Mouse (Mus musculus): ENCODE data around the gene Arhgef6. TPM values are rescaled to one million over a fixed set of nuclear protein-coding genes. Genes with fewer than 3 reads are reported as not detected.

The Arhgef6 gene
- polyA plus RNA-seq, 1 experiment from 2014 or later, result 4.8 TPM

DNA sequence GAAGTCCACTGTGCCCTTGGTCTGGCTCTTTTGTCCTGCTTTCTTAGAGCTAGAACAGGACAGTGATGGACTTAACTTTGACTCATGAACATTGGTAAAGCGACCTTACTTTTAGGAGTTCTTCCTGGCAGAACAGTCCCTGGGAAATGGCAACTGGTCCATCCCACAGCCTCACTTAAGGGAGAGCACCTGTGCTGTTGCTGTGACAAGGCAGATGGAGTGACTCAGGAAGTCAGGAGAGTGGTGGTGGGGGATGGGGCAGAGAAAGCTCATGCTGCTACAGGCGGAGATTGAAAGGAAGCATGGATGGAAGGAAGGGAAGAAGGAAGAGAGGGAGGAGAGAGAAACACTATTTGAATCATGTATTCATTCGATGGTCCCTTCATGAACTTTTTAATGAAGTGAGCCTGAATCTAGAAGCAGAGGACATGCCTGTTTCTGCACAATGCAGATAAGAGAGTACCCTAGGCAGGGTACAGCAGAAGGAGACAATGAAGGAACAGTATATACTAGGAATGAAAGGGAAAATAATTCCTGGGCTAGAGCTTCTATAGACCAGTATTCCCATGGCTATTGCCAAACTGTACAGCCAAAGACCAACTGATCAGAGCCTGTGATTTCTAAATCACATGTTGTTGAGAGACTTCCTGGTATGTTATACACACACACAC lies 10.7 kb downstream of the Arhgef6 start:
- Histone ChIP-seq H3K9ac (no peak overlapping the region), H3K9me3 (no peaks in the 10 kb centered on the region), H3K27ac (no peak overlapping the region), H3K27me3 (replicated peaks) (no peaks in the 10 kb centered on the region), H3K4me3 (replicated peaks) (no peak overlapping the region), H3K36me3 (no peaks in the 10 kb centered on the region), H3K4me1 (replicated peaks) (no peaks in the 10 kb centered on the region), H3K4me2 (replicated peaks) (no peak overlapping the region)
- 64% methylated on average over 3 of the region's 3 CpGs for WGBS
- ATAC-seq, result no peak

DNA sequence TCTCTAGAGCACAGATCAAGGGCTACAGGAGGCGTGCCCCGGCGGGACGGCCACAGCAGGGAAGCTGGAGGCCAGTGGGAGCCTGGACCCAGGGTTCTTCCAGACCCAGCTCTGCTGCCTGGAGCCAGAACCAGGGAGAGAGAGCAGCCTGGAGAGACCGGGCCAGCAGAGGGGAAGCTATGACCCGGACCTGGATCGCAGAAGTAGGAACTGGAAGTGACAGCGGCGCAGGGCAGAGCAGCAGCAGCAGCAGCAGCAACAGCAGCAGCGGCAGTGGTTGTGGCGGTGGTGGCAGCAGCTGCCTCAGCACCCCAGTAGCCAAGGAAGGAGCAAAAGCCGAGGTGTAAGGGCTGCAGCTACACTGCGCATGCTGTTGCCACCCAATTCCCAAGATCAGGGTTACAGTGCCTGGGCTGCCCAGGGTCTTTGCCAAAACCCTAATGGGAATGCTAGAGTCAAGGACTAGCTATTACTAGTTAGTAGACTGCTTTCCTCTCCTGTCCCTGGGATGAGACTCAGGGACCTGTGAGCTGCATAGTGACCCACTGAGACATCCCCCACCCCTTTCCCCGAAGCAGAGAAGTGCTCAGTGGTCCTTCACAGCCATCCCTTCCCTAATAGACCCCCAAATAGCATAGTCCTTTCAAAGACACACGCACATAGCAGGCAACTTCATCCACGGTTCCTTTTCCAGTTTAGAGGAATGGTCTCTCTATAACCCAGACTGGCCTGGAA lies 11.9 kb downstream of the Arhgef6 start:
- Histone ChIP-seq H3K4me2 (replicated peaks) (peak overlapping the region; percentile 82), H3K4me1 (replicated peaks) (no peaks in the 10 kb centered on the region), H3K9ac (no peak overlapping the region; the same call in 1 of the 2 replicates), H3K9me3 (no peaks in the 10 kb centered on the region), H3K27me3 (replicated peaks) (no peaks in the 10 kb centered on the region), H3K36me3 (no peaks in the 10 kb centered on the region), H3K4me3 (replicated peaks) (peak overlapping the region; percentile 41), H3K27ac (no peak overlapping the region)
- ATAC-seq, result peak; percentile 63; the same call in 1 of the 2 replicates
- WGBS, result 31% methylated on average over 16 of the region's 16 CpGs

DNA sequence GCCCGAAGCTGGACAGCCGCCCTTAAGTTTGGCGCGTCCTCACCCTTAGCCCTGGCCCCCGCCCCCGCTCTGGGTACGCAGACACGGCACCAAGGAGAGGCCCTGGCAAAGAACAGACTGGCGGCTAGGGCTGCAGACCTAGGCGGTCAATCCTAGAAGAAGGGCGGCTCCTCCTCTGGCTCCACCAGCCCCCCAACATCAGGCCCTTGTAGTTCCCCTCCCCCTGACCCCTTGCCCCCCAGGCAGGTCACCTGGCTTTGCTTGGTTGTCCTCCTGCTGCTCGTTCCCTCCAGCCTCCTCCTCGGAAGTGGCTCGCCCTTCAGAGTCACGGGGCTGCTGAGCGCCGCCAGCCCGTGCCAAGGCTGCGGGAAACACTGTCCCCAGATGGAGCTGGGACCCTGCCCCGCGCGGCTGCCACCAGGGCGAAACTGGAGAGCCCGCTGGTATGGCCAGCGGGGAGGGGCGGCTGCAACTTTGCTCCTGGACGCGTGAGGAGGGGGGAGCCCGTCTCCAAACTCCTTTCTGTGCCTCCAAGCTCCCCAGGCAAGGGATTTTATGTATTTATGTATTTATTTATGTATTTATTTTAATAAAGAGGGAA lies 12.6 kb downstream of the Arhgef6 start:
- WGBS, result 17% methylated on average over 28 of the region's 29 CpGs
- peak overlapping the region; percentile 41 for H3K4me3 ChIP-seq (replicated peaks)
- H3K27me3 ChIP-seq (replicated peaks), result no peaks in the 10 kb centered on the region
- peak overlapping the region; percentile 37; the same call in 1 of the 2 replicates for H3K9ac ChIP-seq
- H3K36me3 ChIP-seq, result no peaks in the 10 kb centered on the region
- no peak overlapping the region for H3K27ac ChIP-seq
- peak; percentile 79 for ATAC-seq
- peak overlapping the region; percentile 82 for H3K4me2 ChIP-seq (replicated peaks)
- no peaks in the 10 kb centered on the region for H3K9me3 ChIP-seq
- H3K4me1 ChIP-seq (replicated peaks), result no peaks in the 10 kb centered on the region

DNA sequence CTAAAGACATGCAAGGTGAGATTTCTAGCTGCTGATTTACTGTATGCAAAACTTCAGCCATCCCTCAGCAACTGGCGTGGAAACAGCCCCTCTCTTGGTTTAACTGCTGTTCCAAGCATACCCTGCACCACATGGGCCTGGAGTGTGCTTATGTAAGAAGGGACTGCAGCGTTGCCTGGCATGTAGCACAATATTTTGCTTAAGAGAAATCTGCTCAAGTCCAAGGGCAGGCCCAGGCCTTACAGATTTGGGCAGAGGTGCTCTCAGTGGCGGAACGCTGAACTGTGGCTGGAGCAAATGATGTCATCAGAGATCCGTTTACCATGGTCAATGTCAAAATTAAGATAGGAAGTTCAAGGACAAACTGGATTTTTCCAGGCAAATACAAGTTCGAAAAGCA lies 13.6 kb downstream of the Arhgef6 start:
- H3K27ac ChIP-seq, result no peak overlapping the region
- ATAC-seq, result no peak
- 72% methylated on average over 6 of the region's 6 CpGs for WGBS
- H3K9me3 ChIP-seq, result no peaks in the 10 kb centered on the region
- no peak overlapping the region for H3K4me2 ChIP-seq (replicated peaks)
- H3K4me3 ChIP-seq (replicated peaks), result no peak overlapping the region
- H3K36me3 ChIP-seq, result no peaks in the 10 kb centered on the region
- H3K27me3 ChIP-seq (replicated peaks), result no peaks in the 10 kb centered on the region
- H3K9ac ChIP-seq, result no peak overlapping the region
- H3K4me1 ChIP-seq (replicated peaks), result no peaks in the 10 kb centered on the region

DNA sequence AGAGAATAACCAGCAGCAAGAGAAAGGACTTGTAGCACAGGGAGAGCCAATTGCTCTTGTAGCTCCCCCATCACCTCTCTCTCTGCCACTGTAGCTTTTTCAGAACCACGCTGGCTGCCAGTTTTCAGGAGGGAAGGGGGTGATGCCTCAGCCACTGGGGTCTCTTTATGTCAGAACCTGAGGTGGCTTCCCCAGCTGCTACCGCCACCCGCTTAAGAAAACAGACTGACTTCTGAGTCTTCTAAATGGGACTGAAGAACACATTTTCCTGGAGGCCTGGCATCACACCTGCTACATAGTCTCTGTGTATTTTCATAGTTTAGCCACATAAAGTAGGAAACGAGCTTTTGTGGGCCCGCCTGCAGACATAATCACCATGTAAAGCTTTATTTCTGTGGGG lies 26.5 kb downstream of the Arhgef6 start:
- 87% methylated on average over 5 of the region's 5 CpGs for WGBS
- Histone ChIP-seq H3K4me1 (replicated peaks) (no peaks in the 10 kb centered on the region), H3K9ac (no peak overlapping the region), H3K9me3 (no peaks in the 10 kb centered on the region), H3K36me3 (no peaks in the 10 kb centered on the region), H3K27me3 (replicated peaks) (no peaks in the 10 kb centered on the region), H3K27ac (no peak overlapping the region), H3K4me3 (replicated peaks) (no peak overlapping the region), H3K4me2 (replicated peaks) (no peak overlapping the region)
- no peak for ATAC-seq

DNA sequence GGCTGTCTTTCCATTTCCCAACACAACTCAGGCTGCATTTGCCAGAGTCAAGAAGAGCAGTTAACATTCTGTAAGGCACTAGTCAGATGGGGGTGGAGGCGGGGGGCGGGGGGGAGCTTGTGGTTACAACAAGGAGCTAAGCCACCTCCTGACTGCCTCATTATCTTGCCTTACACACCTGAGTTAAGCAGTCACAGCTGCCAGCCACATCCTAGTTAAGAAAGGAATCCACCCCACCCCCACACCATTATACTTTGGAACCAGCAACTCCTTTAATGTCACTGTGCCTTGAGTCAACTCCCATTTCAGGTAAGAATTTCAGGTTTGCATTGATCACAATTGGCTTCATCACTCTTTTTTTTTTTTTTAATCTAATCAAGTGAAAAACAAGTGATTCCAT lies 28.5 kb downstream of the Arhgef6 start:
- Histone ChIP-seq H3K4me2 (replicated peaks) (no peak overlapping the region), H3K4me1 (replicated peaks) (no peaks in the 10 kb centered on the region), H3K27me3 (replicated peaks) (no peaks in the 10 kb centered on the region), H3K27ac (no peak overlapping the region), H3K36me3 (no peaks in the 10 kb centered on the region), H3K9me3 (no peaks in the 10 kb centered on the region), H3K4me3 (replicated peaks) (no peak overlapping the region), H3K9ac (no peak overlapping the region)
- 63% methylated on average over 2 of the region's 2 CpGs for WGBS
- no peak for ATAC-seq

DNA sequence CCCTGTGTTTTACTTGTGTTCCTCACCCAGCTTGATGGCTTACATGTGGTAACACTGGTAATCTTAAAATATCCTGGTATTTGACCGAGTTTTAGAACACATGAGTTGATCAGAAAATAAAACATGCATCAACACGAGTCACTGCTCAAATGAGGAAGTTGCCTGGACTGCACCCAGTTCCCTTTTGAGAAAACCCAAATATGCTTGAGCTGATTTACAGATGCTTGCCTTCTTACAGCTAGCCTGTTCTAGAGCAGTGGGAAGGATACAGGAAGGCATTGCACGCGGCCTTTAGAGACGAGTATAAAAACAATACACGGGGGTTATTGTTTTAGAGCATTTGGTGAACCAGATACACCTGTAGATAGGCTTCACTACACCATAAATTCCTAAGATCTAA lies 31.8 kb downstream of the Arhgef6 start:
- Histone ChIP-seq H3K9ac (no peak overlapping the region), H3K9me3 (no peaks in the 10 kb centered on the region), H3K27me3 (replicated peaks) (no peaks in the 10 kb centered on the region), H3K27ac (no peak overlapping the region), H3K36me3 (no peaks in the 10 kb centered on the region), H3K4me2 (replicated peaks) (no peak overlapping the region), H3K4me1 (replicated peaks) (no peaks in the 10 kb centered on the region), H3K4me3 (replicated peaks) (no peak overlapping the region)
- 80% methylated on average over 6 of the region's 6 CpGs for WGBS
- ATAC-seq, result no peak

DNA sequence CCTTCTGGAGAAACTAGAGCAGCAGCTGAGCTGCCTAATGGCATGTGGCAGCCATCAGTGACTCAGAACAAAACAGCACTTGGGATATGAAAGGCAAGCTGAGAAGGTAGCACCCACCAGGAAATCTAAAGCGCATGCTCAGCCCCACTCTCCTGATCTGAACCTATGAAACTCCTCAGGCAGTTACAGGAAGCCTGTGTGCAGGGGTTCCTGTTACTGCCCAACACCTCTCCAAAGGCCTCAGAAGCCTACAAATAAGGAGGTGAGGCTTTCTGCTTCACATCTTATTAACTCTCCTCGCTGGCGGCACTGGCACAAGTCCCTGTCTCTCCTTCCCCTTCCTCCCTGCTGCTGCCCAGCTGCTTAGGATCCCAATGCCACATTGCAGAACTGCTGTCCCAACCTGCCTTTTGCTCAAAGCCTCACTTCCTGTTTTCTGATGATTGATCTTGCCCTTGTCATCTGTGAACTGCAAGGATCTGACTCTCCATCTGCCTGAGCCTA lies 33.7 kb downstream of the Arhgef6 start:
- H3K27ac ChIP-seq, result no peak overlapping the region
- no peaks in the 10 kb centered on the region for H3K27me3 ChIP-seq (replicated peaks)
- no peaks in the 10 kb centered on the region for H3K4me1 ChIP-seq (replicated peaks)
- H3K9me3 ChIP-seq, result no peaks in the 10 kb centered on the region
- H3K4me2 ChIP-seq (replicated peaks), result no peak overlapping the region
- H3K9ac ChIP-seq, result no peak overlapping the region
- H3K4me3 ChIP-seq (replicated peaks), result no peak overlapping the region
- H3K36me3 ChIP-seq, result no peaks in the 10 kb centered on the region
- ATAC-seq, result no peak
- 73% methylated on average over 3 of the region's 3 CpGs for WGBS

DNA sequence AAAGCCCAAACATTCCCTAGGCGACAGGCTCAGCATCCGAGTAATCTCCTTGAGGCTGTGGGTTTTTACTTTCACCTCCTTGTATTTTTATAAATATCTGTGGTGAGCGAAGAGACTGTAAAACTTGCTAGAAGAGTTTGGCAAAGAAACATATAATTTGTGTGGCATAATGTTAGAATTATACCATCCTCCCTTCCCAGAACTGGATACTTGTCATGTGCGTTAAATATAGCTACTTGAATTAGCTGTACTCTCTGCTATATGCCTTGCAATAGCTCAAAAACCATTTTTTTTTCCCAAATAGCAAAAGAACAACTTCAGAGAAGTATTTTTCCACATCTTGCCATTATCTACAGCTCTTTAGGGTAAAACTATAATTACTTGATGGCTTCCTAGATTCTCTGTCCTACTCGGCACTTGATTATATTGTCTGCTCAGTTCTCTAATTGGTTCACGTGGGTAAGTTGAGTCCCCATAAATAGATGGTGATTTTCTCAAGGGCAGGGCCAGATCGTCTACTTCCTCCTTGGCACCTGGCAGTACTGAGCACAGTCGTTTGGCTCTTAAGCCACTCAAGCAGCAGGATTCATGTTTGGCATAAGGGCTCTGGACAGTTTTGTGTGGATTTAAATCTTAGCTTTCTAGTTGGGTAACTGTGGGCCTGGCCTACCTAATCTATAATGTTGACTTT lies 35.2 kb downstream of the Arhgef6 start:
- no peaks in the 10 kb centered on the region for H3K4me1 ChIP-seq (replicated peaks)
- H3K27ac ChIP-seq, result no peak overlapping the region
- no peaks in the 10 kb centered on the region for H3K27me3 ChIP-seq (replicated peaks)
- H3K4me2 ChIP-seq (replicated peaks), result no peak overlapping the region
- H3K36me3 ChIP-seq, result no peaks in the 10 kb centered on the region
- H3K4me3 ChIP-seq (replicated peaks), result no peak overlapping the region
- no peaks in the 10 kb centered on the region for H3K9me3 ChIP-seq
- ATAC-seq, result no peak
- 69% methylated on average over 8 of the region's 8 CpGs for WGBS
- no peak overlapping the region for H3K9ac ChIP-seq

DNA sequence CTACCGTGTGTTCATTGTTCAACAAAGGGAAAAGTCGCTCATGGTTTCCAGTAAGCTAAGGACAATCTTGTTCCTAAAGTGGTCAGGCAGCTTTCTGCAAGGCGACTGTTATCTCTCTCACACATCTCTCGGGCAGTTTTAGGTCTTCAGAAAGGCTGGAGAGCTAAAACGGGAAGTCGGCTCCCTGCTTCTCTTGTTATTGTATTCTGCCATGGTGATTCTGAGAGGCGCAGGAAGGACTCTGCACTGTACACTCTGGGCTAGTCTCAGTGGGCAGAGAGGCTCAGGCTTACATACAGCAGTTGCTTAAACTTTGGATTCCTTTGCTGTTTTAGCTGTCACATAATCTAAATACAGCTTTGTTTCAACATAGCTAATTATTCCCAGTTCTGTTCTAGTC lies 39.6 kb downstream of the Arhgef6 start:
- WGBS, result 53% methylated on average over 7 of the region's 7 CpGs
- Histone ChIP-seq H3K4me1 (replicated peaks) (no peaks in the 10 kb centered on the region), H3K27ac (no peak overlapping the region), H3K27me3 (replicated peaks) (no peaks in the 10 kb centered on the region), H3K9ac (no peak overlapping the region), H3K4me3 (replicated peaks) (no peak overlapping the region), H3K9me3 (no peaks in the 10 kb centered on the region), H3K4me2 (replicated peaks) (no peak overlapping the region), H3K36me3 (no peaks in the 10 kb centered on the region)
- no peak for ATAC-seq

DNA sequence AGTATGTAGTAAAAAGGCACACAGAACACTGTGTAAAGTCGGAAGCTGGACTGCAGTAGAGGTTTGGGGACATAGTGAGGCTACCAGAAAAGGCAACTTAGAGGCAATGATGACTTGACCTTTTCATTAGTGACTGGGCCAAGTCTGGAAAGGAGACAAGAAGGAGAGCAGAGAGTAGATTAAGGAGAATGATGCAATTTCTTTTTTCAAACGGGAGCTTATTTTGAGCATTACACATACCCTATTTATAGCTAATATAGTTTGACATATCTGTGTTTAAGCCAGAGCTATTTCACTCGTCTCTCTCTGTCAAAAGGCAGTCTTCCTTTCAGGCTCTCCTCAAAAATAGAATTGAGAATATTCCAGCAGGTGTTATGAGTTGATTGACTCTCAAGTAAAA lies 50.1 kb downstream of the Arhgef6 start:
- no peaks in the 10 kb centered on the region for H3K36me3 ChIP-seq
- no peak overlapping the region for H3K4me3 ChIP-seq (replicated peaks)
- H3K27ac ChIP-seq, result no peak overlapping the region
- no peaks in the 10 kb centered on the region for H3K27me3 ChIP-seq (replicated peaks)
- 64% methylated on average over 3 of the region's 3 CpGs for WGBS
- H3K4me2 ChIP-seq (replicated peaks), result no peak overlapping the region
- ATAC-seq, result no peak
- H3K9me3 ChIP-seq, result no peaks in the 10 kb centered on the region
- no peak overlapping the region for H3K9ac ChIP-seq
- H3K4me1 ChIP-seq (replicated peaks), result no peaks in the 10 kb centered on the region

DNA sequence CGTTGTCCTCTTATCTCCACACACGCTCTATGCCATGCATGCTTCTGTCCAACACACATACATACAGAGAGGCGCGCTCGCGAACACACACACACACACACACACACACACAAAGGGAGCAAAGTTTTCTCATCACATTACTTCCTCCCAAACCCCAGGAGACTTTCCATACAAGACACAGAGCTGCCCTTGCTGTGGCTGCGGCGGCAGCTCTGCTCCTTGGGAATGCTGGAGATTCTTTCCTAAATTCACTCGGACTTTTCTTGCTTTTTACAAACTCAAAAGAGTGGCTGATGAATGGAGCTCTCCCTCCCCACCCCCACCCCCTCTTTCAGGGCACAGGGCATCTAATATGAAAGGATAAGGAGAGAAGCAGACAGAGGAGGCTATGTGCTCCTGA lies 52.2 kb downstream of the Arhgef6 start:
- no peaks in the 10 kb centered on the region for H3K4me1 ChIP-seq (replicated peaks)
- 58% methylated on average over 9 of the region's 9 CpGs for WGBS
- H3K27me3 ChIP-seq (replicated peaks), result no peaks in the 10 kb centered on the region
- H3K4me3 ChIP-seq (replicated peaks), result no peak overlapping the region
- H3K27ac ChIP-seq, result no peak overlapping the region
- no peaks in the 10 kb centered on the region for H3K36me3 ChIP-seq
- no peak overlapping the region for H3K9ac ChIP-seq
- no peak for ATAC-seq
- no peak overlapping the region for H3K4me2 ChIP-seq (replicated peaks)
- no peaks in the 10 kb centered on the region for H3K9me3 ChIP-seq

Data from intestine, embryonic 15.5 days (tissue).